Mouse (Mus musculus) small intestine, adult 2 months (tissue): Measurements from ENCODE around the gene Zfp13.

Experiments
- CTCF ChIP-seq: fragments of 200-500 bp; IDR thresholded peaks from 2 replicates; pipeline ENCODE4 v1.5.1; 2012; ENCODE audit warnings: low read depth, mild to moderate bottlenecking, control low read depth, inconsistent platforms, low read length, moderate library complexity, mixed read lengths; ENCODE audit not compliant: insufficient replicate concordance, insufficient read length; ENCODE audit errors: extremely low read depth
- POLR2A ChIP-seq: fragments of 200-500 bp; IDR thresholded peaks from 2 replicates; pipeline ENCODE4 v1.6.1; 2012; ENCODE audit warnings: low read depth, mild to moderate bottlenecking, control low read depth, inconsistent platforms, low read length, moderate library complexity

DNA sequence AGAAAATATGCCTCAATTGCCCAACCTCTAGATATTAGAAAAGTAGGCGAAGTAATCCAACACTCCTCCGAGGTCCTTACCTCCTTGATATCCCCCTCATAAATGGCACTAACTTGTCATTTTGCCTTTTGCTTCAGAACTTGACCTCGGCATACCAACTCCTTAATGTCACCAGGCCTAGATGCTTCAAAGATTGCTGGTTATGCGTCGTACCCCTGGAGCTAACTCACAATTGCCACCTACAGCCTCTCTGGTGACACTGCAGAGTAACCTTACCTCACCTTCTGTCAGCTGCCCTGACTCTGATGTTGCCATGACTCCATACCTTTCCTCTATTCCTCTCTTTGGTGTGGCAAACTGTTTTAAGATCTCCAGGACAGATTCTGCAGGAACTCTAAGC, 32.5 kb downstream of the Zfp13 start:
- TF ChIP-seq POLR2A (no peak), CTCF (no peak)
